Mouse (Mus musculus): ENCODE measurements around the gene Trex1. TPM values are rescaled to one million over a fixed set of nuclear protein-coding genes. Genes with fewer than 3 reads are reported as not detected.

Trex1 gene
- polyA plus RNA-seq, 1 experiment from 2014 or later: 9.3 TPM

GRCm38 (mm10) chr9:109097291-109097690 lies 37.8 kb upstream of the Trex1 start:
- Histone ChIP-seq H3K27ac (peak overlapping the region; percentile 100), H3K9ac (peak overlapping the region; percentile 97), H3K9me3 (replicated peaks) (no peaks in the 10 kb centered on the region), H3K4me2 (peak overlapping the region; percentile 98), H3K36me3 (ENCODE audit: poor library complexity, severe bottlenecking) (peaks cover 43% of the 10 kb centered on the region), H3K4me1 (peaks cover 57% of the 10 kb centered on the region), H3K4me3 (peak overlapping the region; percentile 75), H3K27me3 (no peaks in the 10 kb centered on the region)
- no peak for ATAC-seq
- WGBS: 6% methylated on average over 6 of the region's 6 CpGs

- Histone ChIP-seq H3K27me3 (no peaks in the 10 kb centered on the region), H3K4me3 (peak overlapping the region; percentile 75), H3K27ac (peak overlapping the region; percentile 100), H3K9me3 (replicated peaks) (no peaks in the 10 kb centered on the region), H3K9ac (peak overlapping the region; percentile 97), H3K4me1 (peaks cover 57% of the 10 kb centered on the region), H3K4me2 (peak overlapping the region; percentile 98), H3K36me3 (ENCODE audit: poor library complexity, severe bottlenecking) (peaks cover 42% of the 10 kb centered on the region)
- WGBS: 9% methylated on average over 6 of the region's 6 CpGs
- ATAC-seq: no peak
Measured at GRCm38 (mm10) chr9:109096856-109097255, 37.3 kb upstream of the Trex1 start.

- Histone ChIP-seq H3K4me1 (peaks cover 57% of the 10 kb centered on the region), H3K27me3 (no peaks in the 10 kb centered on the region), H3K9ac (peak overlapping the region; percentile 97), H3K4me2 (peak overlapping the region; percentile 98), H3K4me3 (peak overlapping the region; percentile 75), H3K9me3 (replicated peaks) (no peaks in the 10 kb centered on the region), H3K36me3 (ENCODE audit: poor library complexity, severe bottlenecking) (peaks cover 42% of the 10 kb centered on the region), H3K27ac (peak overlapping the region; percentile 100)
- WGBS: 4% methylated on average over 9 of the region's 9 CpGs
- peak; percentile 12; the same call in 1 of the 2 replicates for ATAC-seq
Measured at GRCm38 (mm10) chr9:109096251-109096661, 36.7 kb upstream of the Trex1 start.

- H3K27me3 ChIP-seq: no peaks in the 10 kb centered on the region
- peaks cover 40% of the 10 kb centered on the region for H3K36me3 ChIP-seq (ENCODE audit: poor library complexity, severe bottlenecking)
- H3K27ac ChIP-seq: peak within 1 kb of the TSS; percentile 100
- peaks cover 59% of the 10 kb centered on the region for H3K4me1 ChIP-seq
- H3K9me3 ChIP-seq (replicated peaks): no peaks in the 10 kb centered on the region
- ATAC-seq: peak; percentile 73
- H3K4me3 ChIP-seq: peak within 1 kb of the TSS; percentile 75
- H3K9ac ChIP-seq: peak within 1 kb of the TSS; percentile 97
- 0% methylated on average over 62 of the region's 102 CpGs for WGBS
- H3K4me2 ChIP-seq: peak within 1 kb of the TSS; percentile 98
Measured at GRCm38 (mm10) chr9:109095137-109095982, 35.8 kb upstream of the Trex1 start, which contains the start of gene Plxnb1. TSS of gene Plxnb1 (plus strand) at chr9:109095389.

GRCm38 (mm10) chr9:109094553-109095136 lies 35.1 kb upstream of the Trex1 start:
- peak overlapping the region; percentile 98 for H3K4me2 ChIP-seq
- no peaks in the 10 kb centered on the region for H3K27me3 ChIP-seq
- H3K27ac ChIP-seq: peak overlapping the region; percentile 100
- peaks cover 40% of the 10 kb centered on the region for H3K36me3 ChIP-seq (ENCODE audit: poor library complexity, severe bottlenecking)
- H3K9me3 ChIP-seq (replicated peaks): no peaks in the 10 kb centered on the region
- peaks cover 61% of the 10 kb centered on the region for H3K4me1 ChIP-seq
- H3K4me3 ChIP-seq: peak overlapping the region; percentile 75
- H3K9ac ChIP-seq: peak overlapping the region; percentile 97
- ATAC-seq: no peak
- WGBS: 2% methylated on average over 21 of the region's 21 CpGs

- Histone ChIP-seq H3K9me3 (replicated peaks) (no peaks in the 10 kb centered on the region), H3K27me3 (no peaks in the 10 kb centered on the region), H3K27ac (peak overlapping the region; percentile 100), H3K36me3 (ENCODE audit: poor library complexity, severe bottlenecking) (peaks cover 40% of the 10 kb centered on the region), H3K4me1 (peaks cover 55% of the 10 kb centered on the region), H3K4me3 (peak overlapping the region; percentile 75), H3K4me2 (peak overlapping the region; percentile 98), H3K9ac (peak overlapping the region; percentile 97)
- 15% methylated on average over 11 of the region's 11 CpGs for WGBS
- no peak for ATAC-seq
Measured at GRCm38 (mm10) chr9:109093786-109094552, 34.4 kb upstream of the Trex1 start.

- H3K9me3 ChIP-seq (replicated peaks): no peaks in the 10 kb centered on the region
Measured at GRCm38 (mm10) chr9:109092799-109093198, 33.3 kb upstream of the Trex1 start.

GRCm38 (mm10) chr9:109091802-109092201 lies 32.3 kb upstream of the Trex1 start:
- no peak overlapping the region for H3K9ac ChIP-seq
- no peak overlapping the region for H3K4me3 ChIP-seq
- H3K27me3 ChIP-seq: no peaks in the 10 kb centered on the region
- H3K4me2 ChIP-seq: no peak overlapping the region
- no peak overlapping the region for H3K27ac ChIP-seq
- ATAC-seq: no peak
- H3K4me1 ChIP-seq: peaks cover 37% of the 10 kb centered on the region
- 96% methylated on average over 8 of the region's 8 CpGs for WGBS
- H3K9me3 ChIP-seq (replicated peaks): no peaks in the 10 kb centered on the region
- peaks cover 38% of the 10 kb centered on the region for H3K36me3 ChIP-seq (ENCODE audit: poor library complexity, severe bottlenecking)

More at GRCm38 (mm10) chr9:109092799-109093198, 33.3 kb upstream of the Trex1 start:
- Histone ChIP-seq H3K27ac (no peak overlapping the region), H3K4me2 (no peak overlapping the region), H3K4me1 (peaks cover 47% of the 10 kb centered on the region), H3K36me3 (ENCODE audit: poor library complexity, severe bottlenecking) (peaks cover 38% of the 10 kb centered on the region), H3K27me3 (no peaks in the 10 kb centered on the region), H3K9ac (no peak overlapping the region), H3K4me3 (no peak overlapping the region)
- ATAC-seq: no peak
- WGBS: 57% methylated on average over 6 of the region's 6 CpGs

GRCm38 (mm10) chr9:109090446-109090845 lies 30.9 kb upstream of the Trex1 start:
- peaks cover 38% of the 10 kb centered on the region for H3K36me3 ChIP-seq (ENCODE audit: poor library complexity, severe bottlenecking)
- 0 out of 2 replicates have a peak overlapping the region, but pooled peaks have one; percentile 7 for H3K9ac ChIP-seq
- H3K4me2 ChIP-seq: no peak overlapping the region
- 0 out of 2 replicates have a peak overlapping the region, but pooled peaks have one; percentile 2 for H3K27ac ChIP-seq
- H3K9me3 ChIP-seq (replicated peaks): no peaks in the 10 kb centered on the region
- ATAC-seq: no peak
- 12% methylated on average over 15 of the region's 15 CpGs for WGBS
- no peaks in the 10 kb centered on the region for H3K27me3 ChIP-seq
- H3K4me1 ChIP-seq: peaks cover 34% of the 10 kb centered on the region
- no peak overlapping the region for H3K4me3 ChIP-seq

GRCm38 (mm10) chr9:109087987-109088386 lies 28.5 kb upstream of the Trex1 start:
- 0 out of 2 replicates have a peak, but pooled peaks have one; percentile 29 for ATAC-seq
- 6% methylated on average over 5 of the region's 5 CpGs for WGBS
- Histone ChIP-seq H3K4me3 (no peak overlapping the region), H3K9me3 (replicated peaks) (no peaks in the 10 kb centered on the region), H3K9ac (peak overlapping the region; percentile 18; the same call in 1 of the 2 replicates), H3K4me2 (no peak overlapping the region), H3K36me3 (ENCODE audit: poor library complexity, severe bottlenecking) (peaks cover 37% of the 10 kb centered on the region), H3K27ac (no peak overlapping the region; the same call in 1 of the 2 replicates), H3K4me1 (peaks cover 27% of the 10 kb centered on the region), H3K27me3 (no peaks in the 10 kb centered on the region)

- Histone ChIP-seq H3K27ac (no peak overlapping the region), H3K9ac (0 out of 2 replicates have a peak overlapping the region, but pooled peaks have one; percentile 3), H3K4me3 (no peak overlapping the region), H3K36me3 (ENCODE audit: poor library complexity, severe bottlenecking) (peaks cover 22% of the 10 kb centered on the region), H3K9me3 (replicated peaks) (no peaks in the 10 kb centered on the region), H3K4me2 (no peak overlapping the region), H3K27me3 (no peaks in the 10 kb centered on the region), H3K4me1 (peaks cover 35% of the 10 kb centered on the region)
- 8% methylated on average over 2 of the region's 2 CpGs for WGBS
- ATAC-seq: no peak
Measured at GRCm38 (mm10) chr9:109084922-109085321, 25.4 kb upstream of the Trex1 start.
